Mouse (Mus musculus): Measurements from ENCODE around the gene Tanc2. TPM values are rescaled to one million over a fixed set of nuclear protein-coding genes. Genes with fewer than 3 reads are reported as not detected.

Tanc2 gene
- polyA plus RNA-seq, 1 experiment from 2014 or later = 1.1 TPM

- DNase-seq (ENCODE audit: low spot score) = peak; percentile 11
These were observed 54.2 kb downstream of the Tanc2 start for GRCm38 (mm10) chr11:105643995-105644394.

- no peak for DNase-seq (ENCODE audit: low spot score)
These were observed 58.2 kb downstream of the Tanc2 start for GRCm38 (mm10) chr11:105648026-105648425.

DNA sequence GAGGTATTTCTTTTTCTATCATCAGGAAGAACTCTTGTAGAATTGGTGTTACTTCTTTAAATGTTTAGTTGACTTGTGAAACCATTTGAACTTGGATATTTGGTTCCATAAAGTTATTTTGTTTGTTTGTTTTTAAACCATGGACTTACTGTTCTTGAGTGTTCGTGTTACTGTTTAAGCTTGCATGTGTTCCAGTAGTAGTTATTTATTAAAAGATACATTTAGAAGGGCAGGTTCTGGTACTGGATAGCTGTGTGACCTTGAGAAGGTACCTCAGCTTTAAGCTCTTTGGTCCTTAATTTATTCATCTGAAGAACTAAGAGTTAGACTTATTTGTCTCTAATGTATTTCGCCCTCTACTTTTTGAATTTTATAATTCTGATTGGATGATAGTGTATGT lies 64.8 kb downstream of the Tanc2 start:
- DNase-seq (ENCODE audit: low spot score) = no peak

DNA sequence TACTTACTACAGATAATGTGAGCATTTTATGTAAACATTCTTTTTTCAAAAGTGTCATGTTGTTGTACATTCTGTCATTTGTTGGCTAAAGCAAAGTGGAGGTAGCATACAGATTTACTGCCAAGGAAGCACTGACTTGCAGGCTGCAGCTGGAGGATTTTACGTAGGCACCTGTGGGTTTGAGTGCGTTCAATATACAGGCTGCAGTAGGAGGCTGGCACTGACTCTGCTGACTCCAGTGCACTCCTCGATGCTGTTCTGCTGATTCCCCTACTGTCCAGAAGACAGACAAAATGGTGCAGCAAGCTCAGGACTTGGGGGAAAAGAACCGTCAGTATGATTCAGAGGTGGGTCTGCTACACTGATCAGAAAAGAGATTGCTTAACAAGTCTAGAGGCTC lies 65.5 kb downstream of the Tanc2 start:
- DNase-seq (ENCODE audit: low spot score) = no peak

GRCm38 (mm10) chr11:105667879-105668278 lies 78.1 kb downstream of the Tanc2 start:
- DNase-seq (ENCODE audit: low spot score) = no peak

DNA sequence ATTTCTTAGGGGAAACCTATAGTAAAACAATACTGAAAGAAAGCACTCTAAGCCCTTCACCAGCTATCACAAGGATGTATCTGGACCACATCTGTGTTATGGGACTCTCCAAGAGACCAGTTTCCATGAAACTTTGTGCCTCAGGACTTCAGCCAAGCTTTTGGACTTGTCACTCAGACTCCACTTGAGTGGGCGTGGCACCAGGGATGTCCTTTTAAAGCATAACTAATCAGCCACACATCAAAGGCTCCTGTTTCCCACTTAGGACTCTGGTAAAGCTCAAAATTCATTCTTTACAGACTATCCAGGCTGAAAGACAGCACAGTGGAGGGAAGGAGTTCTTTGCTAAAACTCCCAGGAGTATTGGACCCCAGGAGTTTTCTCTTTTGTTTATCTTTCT lies 89.2 kb downstream of the Tanc2 start:
- DNase-seq (ENCODE audit: low spot score) = no peak

- no peak for DNase-seq (ENCODE audit: low spot score)
These were observed 95.0 kb downstream of the Tanc2 start for GRCm38 (mm10) chr11:105684747-105685146.

DNA sequence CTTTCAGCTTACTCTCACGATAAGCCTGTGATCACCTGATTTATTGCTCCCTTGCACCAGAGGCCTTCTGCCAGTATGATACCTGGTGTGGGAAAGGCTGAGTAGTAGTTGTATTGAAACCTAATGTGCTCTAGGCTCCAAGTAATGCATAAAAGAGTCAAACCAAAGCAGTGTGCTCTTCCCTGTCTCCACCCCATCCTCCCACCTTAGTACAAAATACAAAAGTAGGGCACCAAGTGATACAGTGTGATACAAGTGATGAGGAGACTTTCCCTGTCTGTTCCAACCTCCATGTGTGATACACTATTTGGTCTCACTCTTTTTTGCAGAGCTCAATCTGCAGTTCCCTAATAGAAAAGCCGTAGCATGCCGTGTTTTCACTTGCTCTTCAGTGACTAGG lies 110.7 kb downstream of the Tanc2 start:
- DNase-seq (ENCODE audit: low spot score) = no peak

GRCm38 (mm10) chr11:105719660-105720059 lies 129.9 kb downstream of the Tanc2 start:
- DNase-seq (ENCODE audit: low spot score) = no peak

DNA sequence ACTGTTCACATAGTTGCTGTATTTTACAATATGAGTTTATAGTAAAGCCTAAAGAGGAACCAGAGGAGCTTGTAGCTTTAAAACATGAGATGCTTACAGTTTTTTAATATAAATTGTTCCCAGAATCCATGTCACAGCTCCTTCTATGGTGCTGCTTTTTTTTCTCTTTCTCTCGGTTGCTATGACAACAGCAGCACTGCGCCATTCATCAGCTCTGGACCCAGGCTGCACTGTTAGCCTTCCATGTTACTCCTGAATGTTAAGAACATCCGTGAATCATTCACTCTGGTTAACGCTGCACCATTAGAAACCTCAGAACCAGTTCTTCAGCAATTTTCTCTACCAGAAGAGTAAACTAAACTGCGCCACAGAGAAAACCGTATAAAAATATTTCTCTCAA lies 141.8 kb downstream of the Tanc2 start:
- no peak for DNase-seq (ENCODE audit: low spot score)

DNA sequence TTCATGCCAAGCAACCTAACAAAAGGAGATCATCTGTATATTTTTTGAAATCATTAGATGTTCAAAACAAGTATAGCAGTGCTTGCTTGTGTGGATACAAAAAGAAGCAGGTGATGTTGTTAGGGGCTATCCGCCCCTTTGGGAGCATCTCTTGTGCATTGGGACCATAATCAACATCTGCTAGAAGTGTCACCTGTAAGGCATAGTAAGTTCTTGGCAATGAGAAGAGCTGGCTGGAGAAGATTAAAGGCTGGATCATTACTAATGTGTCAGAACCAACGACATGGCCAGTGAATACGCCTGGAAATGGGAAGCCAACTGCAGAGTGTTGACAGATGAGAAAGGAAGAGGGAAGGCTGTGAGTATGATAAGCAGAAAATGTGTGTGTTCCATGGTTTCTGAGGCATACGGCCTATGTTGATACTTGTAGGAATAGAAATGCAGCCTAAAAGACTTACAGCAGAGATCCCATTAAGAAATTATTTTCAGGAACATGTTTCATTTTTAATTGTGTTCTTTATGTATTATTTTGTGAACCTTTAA lies 142.3 kb downstream of the Tanc2 start:
- no peak for DNase-seq (ENCODE audit: low spot score)

- DNase-seq (ENCODE audit: low spot score) = no peak
These were observed 153.4 kb downstream of the Tanc2 start for GRCm38 (mm10) chr11:105743171-105743570.

DNA sequence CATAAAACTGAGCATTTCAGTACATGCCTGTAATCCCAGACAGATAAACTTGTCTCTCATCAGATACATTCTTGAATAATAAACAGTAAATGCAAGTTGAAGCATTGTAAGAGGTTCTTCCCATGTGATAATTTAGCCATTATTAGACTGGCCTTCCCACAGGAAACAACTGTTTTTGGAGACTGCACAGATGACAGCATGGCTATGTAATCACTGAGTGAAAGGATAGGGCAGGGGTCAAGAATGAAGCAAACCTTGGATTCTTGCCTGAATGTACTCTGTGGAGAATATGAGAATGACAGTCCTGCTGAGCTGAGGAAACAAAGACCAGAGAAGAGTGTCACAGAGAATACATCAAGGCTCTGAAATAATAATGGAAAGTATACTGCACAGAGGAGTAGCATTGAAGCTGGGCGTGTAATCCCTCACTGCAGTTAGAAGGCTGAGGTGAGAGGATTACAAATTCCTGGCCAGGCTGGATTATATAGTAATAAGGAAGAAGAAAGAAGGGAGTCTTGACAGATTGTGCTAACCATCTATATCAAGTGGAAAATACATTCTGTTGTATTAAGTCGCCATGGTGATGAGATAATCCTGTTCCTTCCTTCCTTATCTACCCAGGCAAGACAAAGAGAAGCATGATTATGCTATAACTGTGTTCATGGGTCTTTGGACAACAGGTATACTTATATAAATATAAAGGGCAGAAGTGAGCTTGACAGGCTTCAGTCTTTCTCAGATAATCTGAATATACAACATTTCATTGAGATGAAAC lies 159.7 kb downstream of the Tanc2 start:
- no peak for DNase-seq (ENCODE audit: low spot score)

GRCm38 (mm10) chr11:105758561-105759203 lies 168.9 kb downstream of the Tanc2 start:
- DNase-seq (ENCODE audit: low spot score) = no peak

GRCm38 (mm10) chr11:105759413-105759812 lies 169.6 kb downstream of the Tanc2 start:
- no peak for DNase-seq (ENCODE audit: low spot score)

DNA sequence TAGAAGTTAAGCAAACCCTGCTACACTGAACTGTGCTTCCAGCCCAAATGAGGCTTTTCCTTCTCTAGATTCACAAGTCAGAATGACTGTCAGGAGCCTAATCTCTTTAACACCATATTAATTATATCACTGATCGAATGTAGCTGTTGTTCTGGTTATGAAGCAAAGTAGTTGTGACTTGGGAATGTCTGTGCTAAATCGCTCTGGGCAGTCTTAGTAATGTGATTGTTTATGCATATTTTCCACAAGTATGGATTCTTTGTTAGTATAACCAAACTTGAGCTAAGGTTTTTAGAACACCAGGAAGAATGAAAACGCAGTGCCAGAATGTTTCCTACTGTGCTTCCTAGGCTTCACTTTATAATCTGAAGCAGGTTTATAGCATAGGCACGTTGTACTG lies 170.6 kb downstream of the Tanc2 start:
- DNase-seq (ENCODE audit: low spot score) = no peak

DNA sequence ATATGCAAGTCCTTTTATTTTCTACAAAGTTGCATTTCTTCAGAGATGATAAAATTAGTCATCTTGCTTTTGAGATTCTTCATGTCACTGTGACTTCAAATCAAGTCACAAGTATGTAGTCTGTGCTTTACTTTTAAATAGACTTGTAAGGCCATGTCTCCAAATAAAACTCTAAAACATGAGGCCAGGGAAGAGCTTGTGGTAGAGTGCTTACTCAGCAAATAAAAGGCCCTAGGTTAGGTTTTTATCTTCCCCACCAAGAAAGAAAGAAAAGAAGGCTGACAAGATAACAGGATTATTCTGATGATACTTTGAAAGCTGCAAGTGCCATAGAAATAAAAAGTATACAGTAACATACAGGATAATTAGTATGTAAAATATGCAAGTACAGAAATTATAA lies 188.0 kb downstream of the Tanc2 start:
- no peak for DNase-seq (ENCODE audit: low spot score)

DNA sequence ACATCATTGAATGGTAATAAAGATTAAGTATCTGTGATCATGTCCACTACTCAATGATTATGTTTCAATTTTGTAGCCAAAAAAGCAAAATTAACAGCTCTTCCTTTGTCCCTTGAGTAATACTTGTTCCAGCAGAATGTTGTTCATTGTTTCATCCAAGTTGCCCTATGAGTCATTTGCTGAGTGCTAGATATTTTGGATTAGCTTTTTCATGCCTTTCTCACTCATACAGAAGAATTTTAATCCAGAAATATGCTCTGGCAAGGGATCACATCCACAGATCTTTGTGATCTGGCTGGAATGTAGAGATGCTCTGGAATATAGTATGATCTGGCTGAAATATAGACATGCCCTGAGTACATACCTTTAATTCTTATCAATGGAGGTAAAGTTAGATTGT lies 202.7 kb downstream of the Tanc2 start:
- DNase-seq (ENCODE audit: low spot score) = no peak

DNA sequence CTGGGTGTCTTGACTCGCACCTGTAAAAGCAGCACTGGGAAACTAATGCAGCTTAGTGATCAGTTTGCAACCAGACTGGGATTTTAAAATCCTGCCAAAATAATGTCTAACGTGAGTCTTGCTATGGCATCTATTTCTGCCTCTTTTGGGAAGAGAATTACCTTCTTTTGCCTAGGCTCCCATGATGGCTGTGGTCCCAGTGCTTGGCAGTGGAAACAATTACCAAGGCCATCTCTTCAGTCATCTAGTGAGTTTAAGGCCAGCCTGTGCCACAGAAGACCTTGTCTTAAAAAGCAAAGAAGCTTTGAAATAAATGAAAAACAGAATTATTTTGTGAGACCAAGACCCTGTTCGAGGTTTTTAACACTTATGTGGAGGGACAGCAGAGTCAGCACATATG lies 213.9 kb downstream of the Tanc2 start:
- no peak for DNase-seq (ENCODE audit: low spot score)

DNA sequence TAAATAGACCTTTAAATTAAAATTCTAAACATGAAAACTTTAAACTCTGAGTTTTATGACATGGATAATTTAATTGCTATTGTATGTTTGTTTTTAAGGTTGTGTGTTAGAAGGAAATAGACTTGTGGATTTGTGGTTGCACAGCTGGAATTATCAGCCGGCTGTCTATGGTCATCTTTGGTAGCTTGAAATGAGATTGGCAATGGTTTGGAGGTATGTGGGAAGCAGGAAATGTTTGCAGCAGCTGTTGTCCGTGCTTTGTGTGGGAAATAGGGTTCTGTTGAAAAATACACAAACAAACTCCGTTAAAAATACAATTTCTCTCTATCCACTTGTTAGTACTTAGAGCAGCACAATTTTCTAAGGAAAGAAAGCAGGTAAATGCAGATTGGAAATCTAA lies 215.0 kb downstream of the Tanc2 start:
- no peak for DNase-seq (ENCODE audit: low spot score)

GRCm38 (mm10) chr11:105807103-105807502 lies 217.3 kb downstream of the Tanc2 start:
- no peak for DNase-seq (ENCODE audit: low spot score)

- no peak for DNase-seq (ENCODE audit: low spot score)
These were observed 233.5 kb downstream of the Tanc2 start for GRCm38 (mm10) chr11:105823246-105823645.

DNA sequence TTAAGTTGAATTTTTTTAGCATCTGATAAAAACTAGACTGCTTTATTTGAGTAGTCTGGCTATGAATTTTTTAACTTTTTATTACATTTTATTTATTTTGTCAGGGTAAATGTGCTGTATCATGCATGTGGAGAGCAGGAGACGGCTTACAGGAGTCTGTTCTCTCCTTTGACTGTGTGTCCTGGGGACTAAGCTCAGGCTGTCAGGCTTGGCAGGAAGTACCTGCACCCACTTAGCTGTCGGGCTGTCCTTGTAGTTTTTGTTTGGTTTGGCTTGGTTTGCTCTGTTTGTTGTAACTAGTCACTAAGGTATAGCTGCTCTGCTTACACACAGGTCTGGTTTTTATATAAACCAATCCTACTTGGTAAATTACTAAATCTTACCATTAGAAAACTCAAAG lies 234.0 kb downstream of the Tanc2 start:
- DNase-seq (ENCODE audit: low spot score) = no peak
